14 mouse cellular contexts compared by ENCODE assay signal in genomic region chr12:54844415-54844814, GRCm38 (mm10).
"Had no signal": no experiment of that assay in that cellular context is flagged by ENCODE, and none has a peak within 500 bp of the region (broad histone marks: within the 10 kb centered on the region; RNA-seq: fewer than 3 reads in every experiment).

No protein-coding gene starts in this region.

- H3K4me3 ChIP-seq: layer of hippocampus, adult 2 months; limb, embryonic 12.5 days; liver, embryonic 13.5 days; lung, embryonic 15.5 days; megakaryocyte, embryonic 14.5 days; midbrain, embryonic 12.5 days; neural tube, embryonic 12.5 days had no signal

- ATAC-seq: liver, postnatal 0 days had no signal

- H3K36me3 ChIP-seq: limb, embryonic 12.5 days; liver, embryonic 13.5 days; lung, embryonic 15.5 days; midbrain, embryonic 12.5 days; neural tube, embryonic 12.5 days had no signal

- H3K4me1 ChIP-seq: limb, embryonic 12.5 days; liver, embryonic 13.5 days; lung, embryonic 15.5 days; midbrain, embryonic 12.5 days; neural tube, embryonic 12.5 days had no signal

- H3K27ac ChIP-seq: layer of hippocampus, adult 2 months; limb, embryonic 12.5 days; liver, embryonic 13.5 days; lung, embryonic 15.5 days; midbrain, embryonic 12.5 days; neural tube, embryonic 12.5 days had no signal

- H3K27me3 ChIP-seq: limb, embryonic 12.5 days; liver, embryonic 13.5 days; lung, embryonic 15.5 days; megakaryocyte, embryonic 14.5 days; midbrain, embryonic 12.5 days; neural tube, embryonic 12.5 days had no signal

- DNase-seq: kidney, adult 18-20 months; kidney, postnatal 10 days; kidney, postnatal 4 days; liver; liver, embryonic 13.5 days; liver, postnatal 0 days; spleen, adult 18-20 months; thymus, postnatal 4 days had no signal
